Mouse (Mus musculus) leukemia stem cell, adult 10-12 weeks (primary cell): ENCODE data around the gene Phf12. TPM values are rescaled to one million over a fixed set of nuclear protein-coding genes. Genes with fewer than 3 reads are reported as not detected.

Experiments
- polyA plus RNA-seq: library from polyadenylated mRNA; stranded (reverse); fragments of >175 nt; gene quantifications from 2 replicates; pipeline ENCODE4 v1.2.3, GENCODE M21; 2012; ENCODE audit warnings: low replicate concordance

Gene Phf12
- 131 and 144 TPM in 2 replicates for polyA plus RNA-seq

DNA sequence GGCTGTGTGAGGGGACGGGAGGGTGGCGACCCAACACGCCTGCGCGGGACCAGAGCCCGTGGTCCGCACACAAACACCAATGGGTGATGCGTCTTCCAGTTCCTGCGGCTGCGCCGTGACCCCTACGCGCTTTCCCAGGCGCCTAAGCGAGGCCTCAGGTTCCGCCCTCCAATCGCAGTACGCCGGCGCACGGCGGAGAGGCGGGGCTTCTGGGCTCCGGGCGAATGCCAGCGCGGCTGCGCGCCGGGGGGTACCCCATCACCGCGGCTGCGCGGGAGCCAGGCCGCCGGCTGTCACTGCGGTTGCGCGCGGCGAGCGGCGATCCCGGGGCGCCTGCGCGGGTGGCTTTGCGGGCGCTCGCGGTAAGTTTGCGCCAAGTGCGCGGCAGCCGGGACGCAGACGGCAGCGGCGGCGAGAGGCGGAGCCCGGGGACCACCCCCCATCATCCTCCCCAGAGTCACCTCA lies at the start of gene Phf12:
TSS of gene Phf12 (plus strand) at position 314 of the 465 bp plus-strand sequence.

DNA sequence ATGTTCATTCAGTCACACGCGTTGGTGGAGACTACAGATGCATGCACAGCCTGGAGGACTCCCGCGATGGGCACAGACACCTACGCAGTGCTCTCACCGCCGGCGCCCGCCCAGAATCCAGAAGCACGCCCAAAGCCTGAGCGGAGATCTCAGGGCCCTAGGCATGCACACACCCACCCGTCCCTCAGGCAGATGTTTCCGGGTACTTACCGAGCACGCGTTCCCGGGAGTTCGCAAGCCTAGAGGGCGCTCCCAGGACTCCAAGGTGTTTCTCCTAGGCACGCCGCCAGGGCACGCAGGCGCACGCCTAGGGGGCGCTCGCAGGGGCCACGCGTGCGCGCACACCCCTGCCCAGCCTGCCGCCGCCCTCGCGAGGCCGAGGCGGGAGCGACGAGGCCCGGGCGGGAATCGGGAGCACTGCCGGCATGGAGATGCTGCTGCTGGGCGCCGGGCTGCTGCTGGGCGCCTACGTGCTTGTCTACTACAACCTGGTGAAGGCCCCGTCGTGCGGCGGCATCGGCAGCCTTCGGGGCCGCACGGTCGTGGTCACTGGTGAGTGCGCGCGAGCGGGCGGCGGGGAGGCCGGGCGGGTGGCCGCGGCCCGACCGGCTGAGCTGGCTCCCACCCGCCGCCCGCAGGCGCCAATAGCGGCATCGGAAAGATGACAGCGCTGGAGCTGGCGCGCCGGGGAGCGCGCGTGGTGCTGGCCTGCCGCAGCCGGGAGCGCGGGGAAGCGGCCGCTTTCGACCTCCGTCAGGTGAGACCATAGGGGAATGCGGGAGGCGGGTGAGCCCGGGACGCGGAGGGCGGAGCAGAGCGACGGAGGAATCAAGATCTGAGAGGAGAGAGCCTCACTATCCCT lies 49.6 kb downstream of the Phf12 start, which contains the start of gene Dhrs13:
TSS of gene Dhrs13 (plus strand) at position 334 of the 862 bp plus-strand sequence.

DNA sequence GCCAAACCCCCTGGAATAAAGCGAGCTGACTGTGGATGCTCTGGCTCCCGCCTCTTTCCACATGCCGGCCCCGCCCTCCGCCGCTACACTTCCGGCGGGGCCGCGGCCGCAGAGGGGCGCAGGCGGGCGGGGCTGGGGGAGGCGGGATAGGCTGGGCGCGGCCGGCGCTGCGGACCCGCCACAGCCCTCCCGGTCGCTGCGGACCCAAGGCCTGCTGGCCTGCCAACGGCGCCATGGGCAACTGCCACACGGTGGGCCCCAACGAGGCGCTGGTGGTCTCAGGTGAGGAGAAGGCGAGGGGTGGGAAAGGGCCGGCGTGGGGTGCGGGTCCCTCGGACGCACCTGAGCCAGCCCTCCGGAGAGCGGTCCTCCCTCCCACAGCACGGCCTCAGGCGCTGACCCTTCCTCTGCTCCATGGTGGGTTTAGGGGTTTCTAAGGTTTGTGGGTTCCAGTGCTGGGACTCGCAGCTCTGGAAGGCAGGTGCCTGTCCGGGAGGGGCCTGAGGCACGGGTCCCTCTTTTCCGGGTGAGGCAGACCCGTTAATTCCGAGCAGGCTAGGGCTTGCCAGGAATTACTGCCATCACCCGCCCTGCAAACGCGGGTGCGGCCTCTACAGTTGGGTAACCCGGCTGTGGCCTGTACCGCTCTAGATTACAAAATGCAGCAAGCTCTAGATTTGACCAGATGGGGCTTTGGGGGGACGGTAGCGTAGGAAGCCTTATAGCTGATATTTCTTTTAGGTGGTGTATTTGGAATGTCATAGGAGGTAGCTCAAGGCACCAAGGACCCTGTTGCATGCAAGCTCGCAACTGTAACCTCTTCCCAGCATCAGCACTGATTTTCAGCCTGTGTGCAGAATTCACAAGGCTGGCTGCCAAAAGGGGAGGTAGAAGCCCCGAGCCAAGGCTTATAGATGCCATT lies 55.5 kb downstream of the Phf12 start, which contains the start of gene Flot2:
TSS of gene Flot2 (plus strand) at position 101 of the 922 bp plus-strand sequence.

Other genes with a start within 250 kb of the Phf12 start
- 34.4 and 63.7 TPM in 2 replicates for gene Myo18a, start 219.5 kb upstream of the Phf12 start, polyA plus RNA-seq
- gene Gm10277, start 195.0 kb upstream of the Phf12 start, polyA plus RNA-seq = not detected in 2 replicates
- gene Pipox, start 88.7 kb upstream of the Phf12 start, polyA plus RNA-seq = not detected in 2 replicates
- not detected in 2 replicates for gene Sez6, start 52.0 kb upstream of the Phf12 start, polyA plus RNA-seq
- 5.7 and 15.0 TPM in 2 replicates for gene Dhrs13, start 49.5 kb downstream of the Phf12 start, polyA plus RNA-seq
- 18.6 and 19.6 TPM in 2 replicates for gene Flot2, start 55.2 kb downstream of the Phf12 start, polyA plus RNA-seq
- 2.9 and 8.6 TPM in 2 replicates for gene Eral1, start 97.6 kb downstream of the Phf12 start, polyA plus RNA-seq
- 34.8 and 35.4 TPM in 2 replicates for gene Fam222b, start 111.9 kb downstream of the Phf12 start, polyA plus RNA-seq
- gene Traf4, start 182.8 kb downstream of the Phf12 start, polyA plus RNA-seq = 69.0 and 176 TPM in 2 replicates
- gene Nek8, start 193.9 kb downstream of the Phf12 start, polyA plus RNA-seq = 13.6 and 18.0 TPM in 2 replicates
- 281 and 738 TPM in 2 replicates for gene Tlcd1, start 194.0 kb downstream of the Phf12 start, polyA plus RNA-seq
- gene Rpl23a, start 200.8 kb downstream of the Phf12 start, polyA plus RNA-seq = 121 and 683 TPM in 2 replicates
- gene Rab34, start 205.7 kb downstream of the Phf12 start, polyA plus RNA-seq = 6.1 and 6.5 TPM in 2 replicates
- not detected in 2 replicates for gene Proca1, start 210.6 kb downstream of the Phf12 start, polyA plus RNA-seq